7 mouse cellular contexts compared by ENCODE assay signal in genomic region chr3:116327001-116327615, GRCm38 (mm10).
DNase-seq lines count a peak whose midpoint lies in the region; ATAC-seq and TF ChIP-seq lines count a peak whose summit lies in the region.

No protein-coding gene starts in this region.

- no peaks in the 10 kb centered on the region for H3K27me3 ChIP-seq in embryonic facial prominence, embryonic 10.5 days (replicated peaks; ENCODE audit: low read depth, poor library complexity, severe bottlenecking)
- no peaks in the 10 kb centered on the region for H3K27me3 ChIP-seq in limb, embryonic 11.5 days (ENCODE audit: control insufficient read depth, insufficient read depth, low read length)
- H3K27me3 ChIP-seq in midbrain, embryonic 15.5 days (replicated peaks): no peaks in the 10 kb centered on the region
- H3K27me3 ChIP-seq in spleen, adult 2 months (ENCODE audit: control insufficient read depth, insufficient read depth, low read length): no peaks in the 10 kb centered on the region

- H3K27ac ChIP-seq in embryonic facial prominence, embryonic 10.5 days (replicated peaks): peak overlapping the region; percentile 16; the same call in 1 of the 2 replicates
- no peak overlapping the region for H3K27ac ChIP-seq in limb, embryonic 11.5 days (replicated peaks; ENCODE audit: low read depth, low read length)
- peak overlapping the region; percentile 47; the same call in 1 of the 2 replicates for H3K27ac ChIP-seq in midbrain, embryonic 15.5 days
- H3K27ac ChIP-seq in spleen, adult 2 months (ENCODE audit: insufficient read depth, low read length): no peak overlapping the region

- peak; percentile 90 for DNase-seq in adrenal gland, postnatal 14 days
- DNase-seq in embryonic facial prominence, embryonic 10.5 days (ENCODE audit: low spot score): peak; percentile 82
- DNase-seq in heart, adult 18-20 months: peak; percentile 80 to 92
- DNase-seq in kidney, adult 18-20 months: peak; percentile 83
- DNase-seq in limb, embryonic 11.5 days (ENCODE audit: low spot score): peak; percentile 89
- DNase-seq in spleen, adult 2 months (ENCODE audit: low read depth in 1 of 2, low spot score in 2 of 2): peak; percentile 25 to 64

- TF ChIP-seq POLR2A in spleen, adult 2 months (IDR thresholded peaks at IDR 0.05; ENCODE audit: low read depth, low read length): no peak

- no peaks in the 10 kb centered on the region for H3K9me3 ChIP-seq in embryonic facial prominence, embryonic 10.5 days
- H3K9me3 ChIP-seq in limb, embryonic 11.5 days (ENCODE audit: control insufficient read depth, low read length): no peaks in the 10 kb centered on the region
- H3K9me3 ChIP-seq in midbrain, embryonic 15.5 days: no peaks in the 10 kb centered on the region

- H3K9ac ChIP-seq in limb, embryonic 11.5 days (ENCODE audit: low read length): no peak overlapping the region
- H3K9ac ChIP-seq in midbrain, embryonic 15.5 days: peak overlapping the region; percentile 50

- TF ChIP-seq CTCF in spleen, adult 2 months (IDR thresholded peaks at IDR 0.05; ENCODE audit: extremely low read depth, insufficient read depth, insufficient read length, insufficient replicate concordance): peak; percentile 95

- H3K4me1 ChIP-seq in embryonic facial prominence, embryonic 10.5 days: peaks cover 12% of the 10 kb centered on the region
- peaks cover 3% of the 10 kb centered on the region; the same call in 1 of the 2 replicates for H3K4me1 ChIP-seq in limb, embryonic 11.5 days (ENCODE audit: control insufficient read depth, insufficient read depth, low read length)
- H3K4me1 ChIP-seq in midbrain, embryonic 15.5 days: peaks cover 20% of the 10 kb centered on the region
- H3K4me1 ChIP-seq in spleen, adult 2 months (ENCODE audit: control insufficient read depth, insufficient read depth, insufficient read length): no peaks in the 10 kb centered on the region

- peak; percentile 32; the same call in 1 of the 2 replicates for ATAC-seq in limb, embryonic 11.5 days (ENCODE audit: insufficient number of reproducible peaks, low FRiP score, low TSS enrichment, low read depth)
- ATAC-seq in midbrain, embryonic 15.5 days (replicated peaks): peak; percentile 81

- H3K36me3 ChIP-seq in embryonic facial prominence, embryonic 10.5 days (replicated peaks): peaks cover 31% of the 10 kb centered on the region
- no peaks in the 10 kb centered on the region; the same call in 1 of the 2 replicates for H3K36me3 ChIP-seq in limb, embryonic 11.5 days (ENCODE audit: control insufficient read depth, insufficient read depth, low read length)
- no peaks in the 10 kb centered on the region for H3K36me3 ChIP-seq in midbrain, embryonic 15.5 days (replicated peaks)
- peaks cover 5% of the 10 kb centered on the region for H3K36me3 ChIP-seq in spleen, adult 2 months (ENCODE audit: control insufficient read depth, insufficient read depth, low read length)

- 9% methylated on average over 23 of the region's 23 CpGs for WGBS in embryonic facial prominence, embryonic 10.5 days
- WGBS in limb, embryonic 11.5 days: 8% methylated on average over 23 of the region's 23 CpGs
- 4% methylated on average over 23 of the region's 23 CpGs for WGBS in midbrain, embryonic 15.5 days
- WGBS in spleen, adult 2 months: 30% methylated on average over 23 of the region's 23 CpGs

- H3K4me2 ChIP-seq in limb, embryonic 11.5 days (ENCODE audit: low read depth, severe bottlenecking): peak overlapping the region; percentile 35; the same call in 1 of the 2 replicates
- peak overlapping the region; percentile 70 for H3K4me2 ChIP-seq in midbrain, embryonic 15.5 days

- peak overlapping the region; percentile 32 for H3K4me3 ChIP-seq in embryonic facial prominence, embryonic 10.5 days
- no peak overlapping the region for H3K4me3 ChIP-seq in limb, embryonic 11.5 days (ENCODE audit: low read depth, low read length)
- H3K4me3 ChIP-seq in midbrain, embryonic 15.5 days: peak overlapping the region; percentile 38
- no peak overlapping the region for H3K4me3 ChIP-seq in spleen, adult 2 months (ENCODE audit: extremely low read depth, insufficient read depth, insufficient read length)

Comparison
In these comparisons a context has a peak if more than half of its experiments do, and no peak if none do; other contexts are left out.
1. H3K27ac ChIP-seq: peak in embryonic facial prominence, embryonic 10.5 days (single experiment) and midbrain, embryonic 15.5 days (single experiment); none in limb, embryonic 11.5 days (single experiment) and spleen, adult 2 months (single experiment).
2. H3K4me3 ChIP-seq: peak in embryonic facial prominence, embryonic 10.5 days (single experiment) and midbrain, embryonic 15.5 days (single experiment); none in limb, embryonic 11.5 days (single experiment) and spleen, adult 2 months (single experiment).
3. Peak in every context shown above with its lines, with median percentiles within 50 percentile points of each other: DNase-seq.